Mouse (Mus musculus): ENCODE results near the gene Pole4.

GRCm38 (mm10) chr6:82751031-82751430, 45.9 kb upstream of the Pole4 start:
- TF ChIP-seq CTCF (IDR thresholded peaks at IDR 0.05; ENCODE audit: extremely low read depth, insufficient read length, insufficient replicate concordance, low read depth, low read length) (no peak), POLR2A (IDR thresholded peaks at IDR 0.05; ENCODE audit: low read depth, low read length) (no peak)

Data from small intestine, adult 2 months (tissue).